Mouse (Mus musculus): ENCODE data around the gene Gm11639. TPM values are rescaled to one million over a fixed set of nuclear protein-coding genes. Genes with fewer than 3 reads are reported as not detected.

Gm11639 gene
- polyA plus RNA-seq, 1 experiment from 2014 or later = not detected

GRCm38 (mm10) chr11:104667399-104667798 lies 18.1 kb upstream of the Gm11639 start:
- Histone ChIP-seq H3K36me3 (ENCODE audit: control insufficient read depth, insufficient read depth, low read length) (no peaks in the 10 kb centered on the region), H3K27ac (ENCODE audit: low read depth, low read length) (no peak overlapping the region), H3K27me3 (ENCODE audit: control insufficient read depth, insufficient read depth, low read length) (no peaks in the 10 kb centered on the region), H3K9ac (ENCODE audit: low read length) (no peak overlapping the region), H3K4me2 (no peak overlapping the region), H3K4me3 (ENCODE audit: low read depth, low read length) (no peak overlapping the region), H3K4me1 (ENCODE audit: control insufficient read depth, insufficient read depth, low read length) (no peaks in the 10 kb centered on the region), H3K9me3 (ENCODE audit: control insufficient read depth, low read length) (no peaks in the 10 kb centered on the region)
- ATAC-seq (ENCODE audit: low FRiP score) = no peak
- no peak for DNase-seq (ENCODE audit: low spot score, missing footprints)
- WGBS = 85% methylated on average over 5 of the region's 5 CpGs

DNA sequence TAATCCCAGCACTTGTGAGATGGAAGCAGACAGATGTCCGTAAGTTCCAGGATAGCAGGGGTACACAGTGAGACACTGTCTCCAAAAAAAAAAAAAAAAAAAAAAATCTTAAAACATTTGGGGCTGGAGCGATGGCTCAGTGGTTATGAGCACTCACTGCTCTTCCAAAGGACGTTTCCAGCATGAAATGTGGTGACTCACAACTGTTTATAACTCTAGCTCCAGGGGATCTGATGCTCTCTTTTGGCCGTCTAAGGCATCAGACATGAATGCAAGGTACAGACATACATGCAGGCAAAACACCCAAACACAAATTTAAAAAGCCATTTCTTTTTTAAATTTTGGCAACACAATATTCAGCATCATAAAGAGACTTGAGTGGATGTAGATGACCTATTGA lies 12.1 kb upstream of the Gm11639 start:
- no peaks in the 10 kb centered on the region for H3K9me3 ChIP-seq (ENCODE audit: control insufficient read depth, low read length)
- H3K27me3 ChIP-seq (ENCODE audit: control insufficient read depth, insufficient read depth, low read length) = no peaks in the 10 kb centered on the region
- ATAC-seq (ENCODE audit: low FRiP score) (no peak), DNase-seq (ENCODE audit: low spot score, missing footprints) (no peak)
- H3K36me3 ChIP-seq (ENCODE audit: control insufficient read depth, insufficient read depth, low read length) = no peaks in the 10 kb centered on the region
- 72% methylated on average over 4 of the region's 4 CpGs for WGBS
- H3K4me2 ChIP-seq = no peak overlapping the region
- no peak overlapping the region for H3K4me3 ChIP-seq (ENCODE audit: low read depth, low read length)
- no peaks in the 10 kb centered on the region for H3K4me1 ChIP-seq (ENCODE audit: control insufficient read depth, insufficient read depth, low read length)
- no peak overlapping the region for H3K27ac ChIP-seq (ENCODE audit: low read depth, low read length)
- H3K9ac ChIP-seq (ENCODE audit: low read length) = no peak overlapping the region

DNA sequence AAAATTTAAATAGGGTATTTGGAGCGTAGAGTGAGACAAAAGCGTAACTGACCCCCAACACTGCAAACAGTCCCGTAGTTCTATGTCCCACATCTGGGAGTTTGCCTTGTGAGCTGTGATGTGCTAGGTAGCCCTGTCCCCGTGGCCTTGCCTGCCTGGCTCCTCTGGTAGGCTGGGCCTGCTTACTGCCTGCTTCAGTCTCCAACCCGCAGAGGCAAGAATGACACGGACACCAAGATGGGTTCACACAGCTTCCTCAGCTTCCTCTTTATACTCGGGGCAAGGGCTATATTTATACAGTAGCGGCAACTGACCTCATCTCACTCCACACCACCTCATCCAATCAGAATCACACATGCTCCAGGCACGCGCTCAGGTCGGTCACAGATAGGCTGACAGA lies 10.7 kb upstream of the Gm11639 start:
- ATAC-seq (ENCODE audit: low FRiP score) = no peak
- Histone ChIP-seq H3K27me3 (ENCODE audit: control insufficient read depth, insufficient read depth, low read length) (no peaks in the 10 kb centered on the region), H3K36me3 (ENCODE audit: control insufficient read depth, insufficient read depth, low read length) (no peaks in the 10 kb centered on the region), H3K4me3 (ENCODE audit: low read depth, low read length) (no peak overlapping the region), H3K9ac (ENCODE audit: low read length) (no peak overlapping the region), H3K4me2 (no peak overlapping the region), H3K27ac (ENCODE audit: low read depth, low read length) (no peak overlapping the region), H3K4me1 (ENCODE audit: control insufficient read depth, insufficient read depth, low read length) (no peaks in the 10 kb centered on the region), H3K9me3 (ENCODE audit: control insufficient read depth, low read length) (no peaks in the 10 kb centered on the region)
- WGBS = 93% methylated on average over 11 of the region's 11 CpGs
- DNase-seq (ENCODE audit: low spot score, missing footprints) = no peak

- Histone ChIP-seq H3K9me3 (ENCODE audit: control insufficient read depth, low read length) (no peaks in the 10 kb centered on the region), H3K36me3 (ENCODE audit: control insufficient read depth, insufficient read depth, low read length) (no peaks in the 10 kb centered on the region), H3K9ac (ENCODE audit: low read length) (no peak overlapping the region), H3K27ac (ENCODE audit: low read depth, low read length) (no peak overlapping the region), H3K27me3 (ENCODE audit: control insufficient read depth, insufficient read depth, low read length) (no peaks in the 10 kb centered on the region), H3K4me1 (ENCODE audit: control insufficient read depth, insufficient read depth, low read length) (no peaks in the 10 kb centered on the region), H3K4me3 (ENCODE audit: low read depth, low read length) (no peak overlapping the region), H3K4me2 (no peak overlapping the region)
- DNase-seq (ENCODE audit: low spot score, missing footprints) (no peak), ATAC-seq (ENCODE audit: low FRiP score) (no peak)
- 92% methylated on average over 6 of the region's 6 CpGs for WGBS
Measured at GRCm38 (mm10) chr11:104693235-104693634, 7.7 kb downstream of the Gm11639 start.

GRCm38 (mm10) chr11:104704097-104704496 lies 18.6 kb downstream of the Gm11639 start:
- no peak for DNase-seq (ENCODE audit: low spot score, missing footprints)
- Histone ChIP-seq H3K27me3 (ENCODE audit: control insufficient read depth, insufficient read depth, low read length) (no peaks in the 10 kb centered on the region), H3K36me3 (ENCODE audit: control insufficient read depth, insufficient read depth, low read length) (no peaks in the 10 kb centered on the region), H3K4me1 (ENCODE audit: control insufficient read depth, insufficient read depth, low read length) (no peaks in the 10 kb centered on the region), H3K4me2 (no peak overlapping the region), H3K9ac (ENCODE audit: low read length) (no peak overlapping the region), H3K4me3 (ENCODE audit: low read depth, low read length) (no peak overlapping the region), H3K27ac (ENCODE audit: low read depth, low read length) (no peak overlapping the region), H3K9me3 (ENCODE audit: control insufficient read depth, low read length) (no peaks in the 10 kb centered on the region)
- ATAC-seq (ENCODE audit: low FRiP score) = no peak
- 72% methylated on average over 15 of the region's 15 CpGs for whole genome bisulfite sequencing

DNA sequence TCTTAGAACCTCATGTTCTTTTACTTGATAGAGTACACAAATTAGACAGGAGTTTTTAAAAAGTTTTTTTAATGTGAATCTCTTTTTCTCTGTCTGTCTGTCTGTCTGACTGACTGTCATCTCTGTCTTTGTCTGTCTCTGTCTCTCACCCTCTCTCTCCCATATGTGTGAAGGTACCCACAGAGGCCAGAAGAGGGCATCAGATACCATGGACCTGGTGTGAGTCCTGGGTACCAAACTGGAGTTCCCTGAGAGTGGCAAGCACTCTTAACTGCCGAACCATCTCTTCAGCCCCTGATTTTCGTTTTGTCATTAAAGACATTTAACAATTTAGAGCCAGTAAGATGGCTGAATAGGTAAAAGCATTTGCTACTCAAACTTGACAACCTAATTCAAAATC lies 21.6 kb downstream of the Gm11639 start:
- Histone ChIP-seq H3K27me3 (ENCODE audit: control insufficient read depth, insufficient read depth, low read length) (no peaks in the 10 kb centered on the region), H3K27ac (ENCODE audit: low read depth, low read length) (no peak overlapping the region), H3K9me3 (ENCODE audit: control insufficient read depth, low read length) (no peaks in the 10 kb centered on the region), H3K9ac (ENCODE audit: low read length) (no peak overlapping the region), H3K4me2 (no peak overlapping the region), H3K4me1 (ENCODE audit: control insufficient read depth, insufficient read depth, low read length) (no peaks in the 10 kb centered on the region), H3K36me3 (ENCODE audit: control insufficient read depth, insufficient read depth, low read length) (no peaks in the 10 kb centered on the region), H3K4me3 (ENCODE audit: low read depth, low read length) (no peak overlapping the region)
- no peak for DNase-seq (ENCODE audit: low spot score, missing footprints)
- 73% methylated on average over 2 of the region's 2 CpGs for WGBS
- no peak for ATAC-seq (ENCODE audit: low FRiP score)

DNA sequence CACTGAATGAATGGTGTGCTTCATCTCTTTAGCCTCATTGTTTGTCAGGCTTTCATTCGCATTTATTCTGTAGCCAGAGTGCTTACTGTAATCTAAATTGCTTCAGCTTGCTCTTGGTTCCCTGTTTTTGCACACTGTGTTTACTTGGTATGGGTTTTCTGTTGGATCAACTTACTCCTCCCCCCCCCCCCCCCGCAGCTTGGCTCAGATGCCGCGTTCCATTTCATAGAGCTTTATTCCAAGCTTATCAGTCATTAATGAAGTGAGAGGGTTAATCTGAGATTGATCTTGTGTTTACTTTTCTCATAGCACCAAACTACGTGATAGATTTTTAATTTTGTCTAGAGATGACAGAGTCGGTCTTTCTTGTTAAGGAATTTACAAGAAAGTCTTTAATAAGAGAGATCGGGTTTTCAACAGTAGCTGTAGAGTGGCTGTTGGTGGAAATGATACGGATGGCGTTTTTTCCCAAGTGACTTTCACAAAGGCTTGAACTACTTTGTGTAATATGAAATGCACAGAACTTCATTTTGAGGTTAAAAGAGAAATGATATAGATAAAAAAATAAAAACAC lies 59.6 kb downstream of the Gm11639 start:
- no peaks in the 10 kb centered on the region for H3K9me3 ChIP-seq (ENCODE audit: control insufficient read depth, low read length)
- H3K36me3 ChIP-seq (ENCODE audit: control insufficient read depth, insufficient read depth, low read length) = no peaks in the 10 kb centered on the region
- H3K4me2 ChIP-seq = no peak overlapping the region
- 81% methylated on average over 9 of the region's 9 CpGs for WGBS
- H3K4me1 ChIP-seq (ENCODE audit: control insufficient read depth, insufficient read depth, low read length) = no peaks in the 10 kb centered on the region
- ATAC-seq (ENCODE audit: low FRiP score) = no peak
- no peak overlapping the region for H3K27ac ChIP-seq (ENCODE audit: low read depth, low read length)
- no peak overlapping the region for H3K4me3 ChIP-seq (ENCODE audit: low read depth, low read length)
- DNase-seq (ENCODE audit: low spot score, missing footprints) = no peak
- H3K27me3 ChIP-seq (ENCODE audit: control insufficient read depth, insufficient read depth, low read length) = no peaks in the 10 kb centered on the region
- no peak overlapping the region for H3K9ac ChIP-seq (ENCODE audit: low read length)

- Histone ChIP-seq H3K4me2 (no peak overlapping the region), H3K4me3 (ENCODE audit: low read depth, low read length) (no peak overlapping the region), H3K27me3 (ENCODE audit: control insufficient read depth, insufficient read depth, low read length) (no peaks in the 10 kb centered on the region), H3K9me3 (ENCODE audit: control insufficient read depth, low read length) (no peaks in the 10 kb centered on the region), H3K4me1 (ENCODE audit: control insufficient read depth, insufficient read depth, low read length) (no peaks in the 10 kb centered on the region), H3K36me3 (ENCODE audit: control insufficient read depth, insufficient read depth, low read length) (no peaks in the 10 kb centered on the region), H3K9ac (ENCODE audit: low read length) (no peak overlapping the region), H3K27ac (ENCODE audit: low read depth, low read length) (no peak overlapping the region)
- 43% methylated on average over 6 of the region's 6 CpGs for WGBS
- no peak for DNase-seq (ENCODE audit: low spot score, missing footprints)
- ATAC-seq (ENCODE audit: low FRiP score) = no peak
Measured at GRCm38 (mm10) chr11:104765762-104766161, 80.3 kb downstream of the Gm11639 start.

DNA sequence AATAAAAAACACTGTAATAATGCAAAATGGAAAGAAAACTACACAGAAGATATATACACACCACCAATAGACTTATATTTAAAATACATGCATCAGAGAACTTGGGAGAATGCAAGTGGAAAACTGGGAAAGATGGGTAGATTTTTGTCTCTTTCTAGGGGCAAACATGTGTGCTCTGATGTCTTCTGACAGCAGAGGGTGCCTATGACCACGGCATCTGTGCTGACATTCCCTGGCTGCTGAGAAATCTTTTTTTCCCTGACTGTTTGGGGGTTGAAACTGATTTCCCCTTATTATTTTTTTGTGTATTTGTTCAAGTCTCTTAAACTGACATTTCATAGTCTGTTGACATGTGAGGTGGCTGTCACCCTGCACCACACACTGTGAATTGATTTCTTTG lies 81.6 kb downstream of the Gm11639 start:
- no peak overlapping the region for H3K4me3 ChIP-seq (ENCODE audit: low read depth, low read length)
- no peak overlapping the region for H3K4me2 ChIP-seq
- WGBS = 43% methylated on average over 1 of the region's 1 CpGs
- no peak for DNase-seq (ENCODE audit: low spot score, missing footprints)
- H3K9me3 ChIP-seq (ENCODE audit: control insufficient read depth, low read length) = no peaks in the 10 kb centered on the region
- H3K4me1 ChIP-seq (ENCODE audit: control insufficient read depth, insufficient read depth, low read length) = no peaks in the 10 kb centered on the region
- no peaks in the 10 kb centered on the region for H3K27me3 ChIP-seq (ENCODE audit: control insufficient read depth, insufficient read depth, low read length)
- H3K36me3 ChIP-seq (ENCODE audit: control insufficient read depth, insufficient read depth, low read length) = no peaks in the 10 kb centered on the region
- no peak for ATAC-seq (ENCODE audit: low FRiP score)
- H3K27ac ChIP-seq (ENCODE audit: low read depth, low read length) = no peak overlapping the region
- H3K9ac ChIP-seq (ENCODE audit: low read length) = no peak overlapping the region

GRCm38 (mm10) chr11:104768072-104768471 lies 82.6 kb downstream of the Gm11639 start:
- Histone ChIP-seq H3K4me3 (ENCODE audit: low read depth, low read length) (no peak overlapping the region), H3K9me3 (ENCODE audit: control insufficient read depth, low read length) (no peaks in the 10 kb centered on the region), H3K36me3 (ENCODE audit: control insufficient read depth, insufficient read depth, low read length) (no peaks in the 10 kb centered on the region), H3K27ac (ENCODE audit: low read depth, low read length) (no peak overlapping the region), H3K4me2 (no peak overlapping the region), H3K9ac (ENCODE audit: low read length) (no peak overlapping the region), H3K27me3 (ENCODE audit: control insufficient read depth, insufficient read depth, low read length) (no peaks in the 10 kb centered on the region), H3K4me1 (ENCODE audit: control insufficient read depth, insufficient read depth, low read length) (no peaks in the 10 kb centered on the region)
- WGBS = 14% methylated on average over 5 of the region's 5 CpGs
- DNase-seq (ENCODE audit: low spot score, missing footprints) (peak; percentile 94), ATAC-seq (ENCODE audit: low FRiP score) (no peak)

Measured in midbrain, embryonic 11.5 days (tissue).